Mouse (Mus musculus) embryonic fibroblast, embryonic 13.5 days (primary cell): ENCODE measurements around the gene Gm2a.

Experiments
- CTCF ChIP-seq: IDR thresholded peaks from 2 replicates; pipeline ENCODE4 v1.5.1; 2011; ENCODE audit warnings: mild to moderate bottlenecking, control low read depth, low read length, moderate library complexity, borderline replicate concordance; ENCODE audit not compliant: insufficient read depth
- POLR2A ChIP-seq: IDR thresholded peaks from 2 replicates; pipeline ENCODE4 v1.6.1; 2011; ENCODE audit warnings: low read depth, mild to moderate bottlenecking, control low read depth, low read length, moderate library complexity

DNA sequence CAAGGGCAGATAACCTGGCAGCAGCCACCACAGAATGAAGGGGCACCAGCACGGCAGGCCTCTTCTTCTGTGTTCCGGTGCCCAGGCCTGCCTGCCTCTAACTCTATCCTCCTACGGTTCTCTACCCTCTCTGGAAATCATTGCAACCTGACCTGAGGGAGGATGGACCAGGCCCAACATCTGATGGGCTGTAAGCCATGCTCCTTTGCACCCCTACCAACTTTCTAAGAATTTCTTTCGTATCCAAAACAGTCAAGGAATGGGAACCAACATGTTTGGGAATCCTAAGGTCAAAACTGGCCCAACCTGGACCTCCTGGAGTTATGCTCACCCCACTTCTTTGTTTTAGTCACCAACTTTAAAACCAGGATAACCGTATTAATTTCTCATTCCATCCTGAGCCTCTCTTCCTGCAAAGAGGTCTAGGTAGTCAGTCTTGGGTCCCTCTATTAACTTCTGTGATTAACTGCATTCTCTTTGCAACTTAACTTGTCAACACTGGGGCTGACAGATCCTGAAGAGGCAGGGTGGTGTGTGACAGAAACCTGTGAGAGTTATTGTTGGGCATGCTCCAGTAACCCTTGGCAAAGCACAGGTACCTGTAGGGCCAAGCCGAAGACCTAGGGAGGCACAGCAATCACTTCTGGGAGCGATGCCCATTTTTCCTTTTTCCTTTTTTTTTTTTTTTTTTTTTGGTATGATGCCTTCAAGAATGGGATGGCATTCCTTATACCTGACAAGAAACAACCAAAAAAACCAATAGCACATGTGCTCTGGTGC, 11.8 kb downstream of the Gm2a start:
- TF ChIP-seq CTCF = no peak
- TF ChIP-seq POLR2A = no peak
